Mouse (Mus musculus): ENCODE measurements at regions not wholly inside any gene's neighbourhood (a gene's known extent, or its start where the extent isn't known, plus 50 kb on each side); places are given as distances from the start of the nearest gene placed in this dataset.

DNA sequence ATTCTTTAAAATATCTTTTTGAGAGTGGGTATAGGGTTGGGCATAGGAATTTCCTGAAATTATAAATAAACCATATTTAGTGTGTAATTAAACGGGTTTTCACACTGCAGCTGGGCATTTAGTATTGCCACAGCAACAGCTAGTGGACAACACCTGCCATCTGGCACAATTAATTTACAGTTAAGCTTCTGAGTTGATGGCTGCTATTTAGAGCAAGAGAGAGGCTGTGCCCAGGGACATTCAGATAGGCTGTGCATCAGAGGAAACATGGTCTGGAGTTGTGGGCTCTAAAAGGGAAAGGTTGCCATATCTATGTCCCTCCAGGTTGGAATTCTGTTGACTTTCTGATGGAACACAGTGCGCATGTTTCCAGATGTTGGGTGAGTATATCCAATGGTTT is 227.1 kb downstream of the Pth2r start:
- TF ChIP-seq CTCF (IDR thresholded peaks at IDR 0.05; ENCODE audit: low read depth) (no peak), EP300 (IDR thresholded peaks at IDR 0.05; ENCODE audit: low read depth) (no peak)
